Mouse (Mus musculus): ENCODE data around the gene Rassf6. TPM values are rescaled to one million over a fixed set of nuclear protein-coding genes. Genes with fewer than 3 reads are reported as not detected.
A peak's percentile ranks its signal among the peaks of the same experiment; 100 is the strongest.

The Rassf6 gene
- polyA plus RNA-seq, 1 experiment from 2014 or later = 0.62 TPM

GRCm38 (mm10) chr5:90652724-90653123, 12.3 kb upstream of the Rassf6 start:
- Histone ChIP-seq H3K4me3 (no peak overlapping the region), H3K4me2 (replicated peaks) (no peak overlapping the region), H3K27me3 (no peaks in the 10 kb centered on the region), H3K36me3 (no peaks in the 10 kb centered on the region), H3K4me1 (no peaks in the 10 kb centered on the region), H3K9me3 (replicated peaks) (no peaks in the 10 kb centered on the region), H3K27ac (no peak overlapping the region), H3K9ac (no peak overlapping the region)
- WGBS = 12% methylated on average over 3 of the region's 3 CpGs
- peak; percentile 66 for ATAC-seq (ENCODE audit: low FRiP score)

DNA sequence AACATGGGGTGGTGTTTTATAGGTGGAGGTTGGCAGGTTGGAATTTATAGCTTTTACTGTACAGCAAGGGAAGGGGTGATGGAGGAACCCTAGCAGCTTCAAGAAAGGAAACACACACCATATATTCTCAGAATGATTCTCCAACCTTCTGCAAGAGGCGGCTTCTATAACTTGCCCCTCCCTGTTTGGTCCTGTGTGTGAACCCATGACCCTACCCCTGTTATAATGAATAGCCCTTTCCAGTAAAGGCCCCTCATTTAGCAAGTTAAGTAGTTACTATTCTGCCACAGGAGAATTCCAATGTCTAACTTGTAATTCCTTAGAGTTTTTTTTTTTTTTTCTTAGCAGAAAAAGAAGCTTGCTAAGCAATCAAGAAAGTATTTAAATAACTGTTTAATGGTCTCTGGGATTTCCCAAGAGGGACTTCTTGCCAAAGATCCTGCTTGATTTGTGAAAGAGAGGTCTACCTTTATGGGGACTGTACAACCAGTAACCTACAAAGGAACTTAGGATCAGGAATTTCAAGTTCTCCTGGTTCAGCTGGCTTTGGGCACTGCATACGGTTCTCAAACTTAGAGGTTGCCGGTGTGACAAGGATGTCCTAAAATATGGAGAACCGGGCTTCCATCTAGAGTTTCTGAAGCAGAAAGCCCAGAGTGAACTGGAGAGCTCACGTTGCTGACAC, 10.2 kb upstream of the Rassf6 start:
- no peaks in the 10 kb centered on the region for H3K9me3 ChIP-seq (replicated peaks)
- no peaks in the 10 kb centered on the region for H3K4me1 ChIP-seq
- no peak overlapping the region for H3K4me2 ChIP-seq (replicated peaks)
- no peak overlapping the region for H3K27ac ChIP-seq
- WGBS = 84% methylated on average over 5 of the region's 5 CpGs
- no peaks in the 10 kb centered on the region for H3K27me3 ChIP-seq
- H3K36me3 ChIP-seq = no peaks in the 10 kb centered on the region
- no peak for ATAC-seq (ENCODE audit: low FRiP score)
- no peak overlapping the region for H3K9ac ChIP-seq
- no peak overlapping the region for H3K4me3 ChIP-seq

DNA sequence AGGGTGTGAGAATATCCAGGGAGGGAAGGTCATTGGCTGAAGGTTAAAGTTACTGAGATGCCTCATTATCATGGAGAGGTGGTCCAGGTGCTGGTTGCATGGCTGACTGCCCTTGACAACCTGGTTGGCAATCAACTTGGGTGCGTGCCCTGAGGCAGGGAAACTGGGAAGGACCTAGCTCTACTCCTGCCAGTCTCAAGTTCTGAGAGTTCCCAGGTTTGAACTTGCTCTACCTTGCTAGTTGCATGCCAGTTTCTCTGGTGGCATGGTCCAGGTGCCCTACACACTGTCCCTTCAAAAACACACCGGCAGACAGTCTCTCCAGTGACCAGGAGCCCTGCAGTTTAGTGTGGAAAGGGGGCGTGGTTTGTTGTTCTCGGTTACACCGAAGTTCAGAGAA, 7.0 kb upstream of the Rassf6 start:
- H3K27ac ChIP-seq = no peak overlapping the region
- no peak for ATAC-seq (ENCODE audit: low FRiP score)
- no peaks in the 10 kb centered on the region for H3K4me1 ChIP-seq
- H3K4me2 ChIP-seq (replicated peaks) = no peak overlapping the region
- H3K9me3 ChIP-seq (replicated peaks) = no peaks in the 10 kb centered on the region
- no peak overlapping the region for H3K9ac ChIP-seq
- no peaks in the 10 kb centered on the region for H3K27me3 ChIP-seq
- no peak overlapping the region for H3K4me3 ChIP-seq
- H3K36me3 ChIP-seq = no peaks in the 10 kb centered on the region
- WGBS = 68% methylated on average over 5 of the region's 5 CpGs

DNA sequence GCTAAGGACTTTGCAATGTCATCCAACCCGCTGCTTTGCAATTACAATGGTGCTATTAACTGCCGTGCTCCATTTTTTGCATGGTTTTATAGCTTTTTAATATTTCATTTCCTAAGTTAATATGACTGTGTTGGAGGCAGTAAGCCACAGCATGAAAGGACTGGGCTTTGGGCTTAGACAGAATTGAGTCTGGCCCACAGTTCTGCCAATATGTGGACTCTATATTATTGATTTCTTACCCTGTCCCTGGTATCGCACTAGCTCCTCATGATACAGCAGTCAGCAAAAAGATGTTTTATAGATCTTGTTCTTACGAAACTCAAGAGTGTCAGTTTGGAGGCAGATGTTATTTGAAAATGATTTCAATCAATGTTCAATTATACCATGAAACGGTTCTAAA, 5.9 kb upstream of the Rassf6 start:
- Histone ChIP-seq H3K9me3 (replicated peaks) (no peaks in the 10 kb centered on the region), H3K4me2 (replicated peaks) (no peak overlapping the region), H3K4me3 (no peak overlapping the region), H3K27me3 (no peaks in the 10 kb centered on the region), H3K36me3 (no peaks in the 10 kb centered on the region), H3K27ac (no peak overlapping the region), H3K9ac (no peak overlapping the region), H3K4me1 (no peaks in the 10 kb centered on the region)
- no peak for ATAC-seq (ENCODE audit: low FRiP score)
- 93% methylated on average over 5 of the region's 5 CpGs for WGBS

- Histone ChIP-seq H3K27ac (no peak overlapping the region), H3K9ac (no peak overlapping the region), H3K9me3 (replicated peaks) (no peaks in the 10 kb centered on the region), H3K4me3 (no peak overlapping the region), H3K4me2 (replicated peaks) (no peak overlapping the region), H3K27me3 (no peaks in the 10 kb centered on the region), H3K36me3 (no peaks in the 10 kb centered on the region), H3K4me1 (peaks cover 1% of the 10 kb centered on the region; the same call in 1 of the 2 replicates)
- no peak for ATAC-seq (ENCODE audit: low FRiP score)
- 82% methylated on average over 3 of the region's 3 CpGs for WGBS
Measured at GRCm38 (mm10) chr5:90645579-90645978, 5.1 kb upstream of the Rassf6 start.

DNA sequence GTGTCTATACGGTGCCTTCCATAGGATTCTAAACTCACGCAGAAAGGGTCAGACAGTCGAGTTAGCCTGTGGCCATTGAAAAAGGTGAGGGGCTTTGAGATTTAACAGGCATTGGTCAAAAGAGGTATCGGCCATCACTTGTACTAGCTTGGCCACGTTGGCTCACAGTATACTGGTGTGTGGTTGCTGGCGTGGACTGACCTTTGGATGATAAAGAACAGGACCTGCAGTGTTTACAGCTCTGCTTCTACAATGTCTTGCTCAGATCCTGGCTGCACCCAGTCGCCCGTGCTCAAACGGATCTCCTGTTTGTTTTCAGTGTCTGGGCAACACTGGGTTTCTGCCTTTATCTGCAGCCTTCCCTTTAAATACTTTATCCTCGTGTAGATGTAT, 757 bp upstream of the Rassf6 start:
- no peaks in the 10 kb centered on the region for H3K27me3 ChIP-seq
- no peak for ATAC-seq (ENCODE audit: low FRiP score)
- H3K4me3 ChIP-seq = no peak overlapping the region
- no peak overlapping the region for H3K9ac ChIP-seq
- H3K4me2 ChIP-seq (replicated peaks) = no peak overlapping the region
- H3K4me1 ChIP-seq = peaks cover 6% of the 10 kb centered on the region
- H3K27ac ChIP-seq = no peak overlapping the region
- WGBS = 81% methylated on average over 10 of the region's 10 CpGs
- no peaks in the 10 kb centered on the region for H3K36me3 ChIP-seq
- no peaks in the 10 kb centered on the region for H3K9me3 ChIP-seq (replicated peaks)

DNA sequence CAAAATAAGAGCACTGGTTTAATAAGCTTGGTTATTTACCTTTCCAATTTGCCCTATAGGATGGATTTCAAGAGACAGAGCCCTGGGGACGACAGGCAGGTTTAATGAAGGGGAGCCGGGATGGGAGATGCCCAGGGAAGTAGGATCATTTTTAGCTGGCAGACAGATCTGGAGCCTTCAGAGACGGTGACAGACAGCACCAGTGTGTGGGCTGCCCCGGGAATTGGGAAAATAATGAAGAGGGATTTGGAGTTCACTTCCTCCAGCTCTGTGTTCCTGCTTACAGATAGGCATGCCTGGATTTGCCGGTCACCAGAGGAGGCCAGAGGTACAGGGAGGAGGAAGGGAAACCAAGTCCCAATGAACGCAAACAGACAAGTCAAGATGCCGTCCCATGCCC, 5.6 kb downstream of the Rassf6 start:
- Histone ChIP-seq H3K4me3 (no peak overlapping the region), H3K4me2 (replicated peaks) (no peak overlapping the region), H3K9me3 (replicated peaks) (no peaks in the 10 kb centered on the region), H3K9ac (no peak overlapping the region), H3K36me3 (no peaks in the 10 kb centered on the region), H3K27ac (no peak overlapping the region), H3K27me3 (no peaks in the 10 kb centered on the region), H3K4me1 (no peaks in the 10 kb centered on the region)
- WGBS = 74% methylated on average over 7 of the region's 7 CpGs
- no peak for ATAC-seq (ENCODE audit: low FRiP score)

DNA sequence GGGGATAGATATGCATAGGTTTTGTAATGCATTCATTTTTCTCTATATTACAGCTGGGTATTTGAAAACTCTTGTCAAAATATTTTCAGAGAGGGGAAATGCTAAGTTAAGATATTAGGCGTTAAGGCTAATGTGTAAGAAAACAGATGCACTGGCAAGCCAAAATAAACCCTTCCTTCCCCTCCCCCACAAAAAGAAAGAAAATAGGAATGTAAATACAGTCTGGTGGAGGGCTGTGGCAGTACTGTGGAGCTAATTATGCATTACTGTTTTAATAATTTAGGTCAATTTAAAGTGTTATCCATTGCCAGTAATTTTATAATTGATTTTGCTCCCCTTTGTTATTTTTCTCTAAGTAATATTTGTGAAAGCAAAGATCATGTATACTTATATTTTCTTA, 11.9 kb downstream of the Rassf6 start:
- Histone ChIP-seq H3K27me3 (no peaks in the 10 kb centered on the region), H3K36me3 (no peaks in the 10 kb centered on the region), H3K9ac (no peak overlapping the region), H3K4me1 (no peaks in the 10 kb centered on the region), H3K4me3 (no peak overlapping the region), H3K9me3 (replicated peaks) (no peaks in the 10 kb centered on the region), H3K4me2 (replicated peaks) (no peak overlapping the region), H3K27ac (no peak overlapping the region)
- 80% methylated on average over 1 of the region's 1 CpGs for WGBS
- no peak for ATAC-seq (ENCODE audit: low FRiP score)

DNA sequence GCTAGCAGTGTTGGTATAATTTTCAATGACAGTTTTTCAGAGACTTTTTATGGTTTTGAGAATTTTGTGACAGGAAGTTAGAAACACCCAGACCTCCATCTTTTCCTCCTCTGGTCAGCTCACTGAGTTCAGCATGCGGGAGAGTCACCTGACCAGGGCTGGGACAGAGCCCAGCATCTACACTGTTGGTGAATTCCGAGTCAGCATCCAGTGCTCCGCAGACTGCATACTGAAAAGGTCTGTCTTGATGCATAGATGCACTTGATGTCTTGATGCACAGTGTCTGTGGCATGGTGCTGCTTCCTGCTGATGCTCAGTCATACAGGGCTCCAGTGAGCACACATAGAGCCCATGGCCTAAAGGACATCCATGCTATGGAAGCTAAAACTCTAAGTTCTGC, 12.4 kb downstream of the Rassf6 start:
- no peaks in the 10 kb centered on the region for H3K36me3 ChIP-seq
- no peaks in the 10 kb centered on the region for H3K27me3 ChIP-seq
- no peak overlapping the region for H3K4me3 ChIP-seq
- no peak overlapping the region for H3K27ac ChIP-seq
- H3K4me1 ChIP-seq = no peaks in the 10 kb centered on the region
- H3K4me2 ChIP-seq (replicated peaks) = no peak overlapping the region
- WGBS = 79% methylated on average over 3 of the region's 3 CpGs
- H3K9me3 ChIP-seq (replicated peaks) = no peaks in the 10 kb centered on the region
- ATAC-seq (ENCODE audit: low FRiP score) = no peak
- H3K9ac ChIP-seq = no peak overlapping the region

- Histone ChIP-seq H3K4me3 (no peak overlapping the region), H3K4me2 (replicated peaks) (no peak overlapping the region), H3K27me3 (no peaks in the 10 kb centered on the region), H3K36me3 (no peaks in the 10 kb centered on the region), H3K4me1 (no peaks in the 10 kb centered on the region), H3K27ac (no peak overlapping the region), H3K9me3 (replicated peaks) (no peaks in the 10 kb centered on the region), H3K9ac (no peak overlapping the region)
- 89% methylated on average over 4 of the region's 4 CpGs for WGBS
- no peak for ATAC-seq (ENCODE audit: low FRiP score)
Measured at GRCm38 (mm10) chr5:90627423-90627822, 13.0 kb downstream of the Rassf6 start.

DNA sequence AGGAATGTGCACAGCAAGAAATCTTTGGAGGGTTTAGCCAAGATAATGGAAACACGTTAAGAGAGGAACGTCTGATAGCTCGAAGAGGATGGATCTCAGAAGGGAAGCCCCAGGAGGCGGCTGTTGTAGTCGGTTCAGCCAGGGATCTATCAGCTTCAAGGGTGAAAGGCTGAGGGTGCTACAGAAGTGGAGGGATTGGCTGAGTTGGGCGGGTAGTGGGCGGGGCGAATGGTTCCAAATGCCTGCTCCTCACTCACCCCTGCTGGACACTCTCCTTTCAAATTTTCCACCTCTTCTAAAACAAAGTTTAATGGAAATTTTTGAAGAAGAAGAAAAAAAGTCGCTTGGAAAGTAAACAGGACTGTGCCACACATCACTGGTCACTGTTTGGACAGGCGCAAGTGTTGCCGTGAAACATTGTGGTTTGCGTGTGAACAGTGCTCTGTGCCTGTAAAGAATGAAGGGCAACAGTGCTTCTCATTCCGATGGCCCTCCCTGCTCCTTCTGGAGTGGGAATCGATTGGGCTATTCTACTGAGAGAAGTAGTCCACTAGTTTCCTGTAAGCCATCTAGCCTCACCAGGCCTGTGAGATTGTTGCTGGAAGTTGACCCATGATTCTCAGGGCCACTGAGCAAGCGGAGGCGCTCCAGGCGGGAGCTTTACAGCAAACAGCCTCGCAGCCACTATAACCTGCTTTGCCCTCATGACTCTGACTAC, 15.6 kb downstream of the Rassf6 start:
- ATAC-seq (ENCODE audit: low FRiP score) = no peak
- 76% methylated on average over 18 of the region's 18 CpGs for WGBS
- Histone ChIP-seq H3K4me2 (replicated peaks) (no peak overlapping the region), H3K9me3 (replicated peaks) (no peaks in the 10 kb centered on the region), H3K27me3 (no peaks in the 10 kb centered on the region), H3K9ac (no peak overlapping the region), H3K27ac (no peak overlapping the region), H3K36me3 (no peaks in the 10 kb centered on the region), H3K4me1 (no peaks in the 10 kb centered on the region), H3K4me3 (no peak overlapping the region)

DNA sequence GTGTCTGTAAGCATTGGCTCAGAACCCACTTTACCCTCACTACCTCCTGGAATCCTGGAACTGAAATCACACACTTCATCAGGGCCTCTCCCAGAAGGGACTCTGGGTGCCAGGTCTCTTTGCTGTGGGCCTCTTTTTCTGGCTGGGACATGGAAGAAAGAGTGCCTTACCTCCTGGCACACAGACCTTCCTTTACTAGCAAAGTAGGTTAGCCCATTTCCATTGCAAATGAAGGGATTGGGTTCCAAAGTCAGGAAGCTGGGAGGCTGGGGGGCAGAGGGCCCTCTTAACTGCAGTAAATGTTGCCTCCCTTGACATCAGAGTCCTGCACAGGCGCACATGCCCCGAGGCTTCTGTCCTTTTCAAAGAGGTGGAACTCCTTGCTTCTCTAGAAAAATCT, 17.2 kb downstream of the Rassf6 start:
- H3K9me3 ChIP-seq (replicated peaks) = no peaks in the 10 kb centered on the region
- no peak overlapping the region for H3K9ac ChIP-seq
- WGBS = 65% methylated on average over 2 of the region's 2 CpGs
- H3K4me3 ChIP-seq = no peak overlapping the region
- ATAC-seq (ENCODE audit: low FRiP score) = no peak
- H3K4me2 ChIP-seq (replicated peaks) = no peak overlapping the region
- H3K27me3 ChIP-seq = no peaks in the 10 kb centered on the region
- H3K4me1 ChIP-seq = no peaks in the 10 kb centered on the region
- no peaks in the 10 kb centered on the region for H3K36me3 ChIP-seq
- H3K27ac ChIP-seq = no peak overlapping the region

GRCm38 (mm10) chr5:90621726-90622125, 18.7 kb downstream of the Rassf6 start:
- H3K36me3 ChIP-seq = no peaks in the 10 kb centered on the region
- WGBS = 94% methylated on average over 6 of the region's 6 CpGs
- ATAC-seq (ENCODE audit: low FRiP score) = no peak

More at GRCm38 (mm10) chr5:90621726-90622125, 18.7 kb downstream of the Rassf6 start:
- Histone ChIP-seq H3K27ac (no peak overlapping the region), H3K4me3 (no peak overlapping the region), H3K4me2 (replicated peaks) (no peak overlapping the region), H3K27me3 (no peaks in the 10 kb centered on the region), H3K9me3 (replicated peaks) (no peaks in the 10 kb centered on the region), H3K9ac (no peak overlapping the region), H3K4me1 (no peaks in the 10 kb centered on the region)
